Mouse (Mus musculus): ENCODE data around the gene Spop.

- TF ChIP-seq GATA1 (IDR thresholded peaks at IDR 0.05; ENCODE audit: borderline replicate concordance, low read length) (no peak), FLI1 (IDR thresholded peaks at IDR 0.05; ENCODE audit: low read length) (no peak)
Measured at GRCm38 (mm10) chr11:95405771-95406170, 8.1 kb upstream of the Spop start.

All from megakaryocyte, embryonic 14.5 days (primary cell).